ENCODE assay signal across 8 mouse cellular contexts in genomic region chr1:82291930-82292712, GRCm38 (mm10). TPM values are rescaled to one million over a fixed set of nuclear protein-coding genes. Genes with fewer than 3 reads are reported as not detected.
DNase-seq lines count a peak whose midpoint lies in the region; ATAC-seq and TF ChIP-seq lines count a peak whose summit lies in the region.

No protein-coding gene starts in this region.

- TF ChIP-seq POLR2A in lung, adult 2 months (IDR thresholded peaks at IDR 0.05; ENCODE audit: borderline replicate concordance, extremely low read depth, low read depth, low read length) = no peak

- DNase-seq in lung, adult 2 months = no peak
- no peak for DNase-seq in lung, postnatal 25 days (ENCODE audit: low spot score)
- DNase-seq in forebrain, embryonic 11.5 days (ENCODE audit: low spot score) = no peak
- no peak for DNase-seq in left cerebral cortex, adult 11 months (ENCODE audit: low spot score)
- DNase-seq in ovary, postnatal 36 days (ENCODE audit: low spot score) = no peak
- no peak for DNase-seq in lung, postnatal 4 days

- TF ChIP-seq CTCF in lung, adult 2 months (IDR thresholded peaks at IDR 0.05; ENCODE audit: insufficient read depth, low read length) = no peak

- ATAC-seq in forebrain, embryonic 11.5 days (replicated peaks; ENCODE audit: low FRiP score) = peak; percentile 4; the same call in 1 of the 2 replicates
- ATAC-seq in intestine, embryonic 16.5 days = peak; percentile 12
- peak; percentile 6; the same call in 1 of the 2 replicates for ATAC-seq in neural tube, embryonic 13.5 days (ENCODE audit: low read depth)

- H3K9ac ChIP-seq in forebrain, embryonic 11.5 days (ENCODE audit: low read length) = peak overlapping the region; percentile 87
- H3K9ac ChIP-seq in intestine, embryonic 16.5 days (ENCODE audit: low read depth, low read length) = peak overlapping the region; percentile 75
- peak overlapping the region; percentile 83 for H3K9ac ChIP-seq in neural tube, embryonic 13.5 days

- peak overlapping the region; percentile 97 for H3K27ac ChIP-seq in forebrain, embryonic 11.5 days (ENCODE audit: low read depth, low read length)
- peak overlapping the region; percentile 94 for H3K27ac ChIP-seq in intestine, embryonic 16.5 days (ENCODE audit: low read length)
- H3K27ac ChIP-seq in neural tube, embryonic 13.5 days (replicated peaks) = peak overlapping the region; percentile 98

- WGBS in lung, adult 2 months = 2% methylated on average over 23 of the region's 23 CpGs
- WGBS in forebrain, embryonic 11.5 days = 2% methylated on average over 22 of the region's 23 CpGs
- WGBS in intestine, embryonic 16.5 days = under 1% methylated on average over 23 of the region's 23 CpGs
- WGBS in neural tube, embryonic 13.5 days = 1% methylated on average over 23 of the region's 23 CpGs

- H3K4me2 ChIP-seq in forebrain, embryonic 11.5 days (ENCODE audit: low read depth, low read length, severe bottlenecking) = peak overlapping the region; percentile 92
- H3K4me2 ChIP-seq in intestine, embryonic 16.5 days (ENCODE audit: low read depth, low read length) = peak overlapping the region; percentile 93
- H3K4me2 ChIP-seq in neural tube, embryonic 13.5 days = peak overlapping the region; percentile 85

- H3K27me3 ChIP-seq in forebrain, embryonic 11.5 days (ENCODE audit: control insufficient read depth, insufficient read depth, low read length) = no peaks in the 10 kb centered on the region
- peaks cover 3% of the 10 kb centered on the region; the same call in 1 of the 2 replicates for H3K27me3 ChIP-seq in intestine, embryonic 16.5 days (replicated peaks; ENCODE audit: control insufficient read depth, insufficient read depth, low read length)
- H3K27me3 ChIP-seq in neural tube, embryonic 13.5 days = peaks cover 1% of the 10 kb centered on the region; the same call in 1 of the 2 replicates

- peak overlapping the region; percentile 59 for H3K4me3 ChIP-seq in lung, adult 2 months (replicated peaks; ENCODE audit: extremely low read depth, low read depth, low read length)
- H3K4me3 ChIP-seq in forebrain, embryonic 11.5 days (ENCODE audit: low read depth, low read length) = peak overlapping the region; percentile 73
- peak overlapping the region; percentile 59 for H3K4me3 ChIP-seq in intestine, embryonic 16.5 days (ENCODE audit: low read length)
- H3K4me3 ChIP-seq in neural tube, embryonic 13.5 days = peak overlapping the region; percentile 69

- no peaks in the 10 kb centered on the region; the same call in 1 of the 2 replicates for H3K9me3 ChIP-seq in forebrain, embryonic 11.5 days (ENCODE audit: control insufficient read depth, low read length)
- H3K9me3 ChIP-seq in intestine, embryonic 16.5 days (ENCODE audit: control insufficient read depth, low read length) = no peaks in the 10 kb centered on the region
- no peaks in the 10 kb centered on the region for H3K9me3 ChIP-seq in neural tube, embryonic 13.5 days

- H3K36me3 ChIP-seq in forebrain, embryonic 11.5 days (ENCODE audit: control insufficient read depth, insufficient read depth, low read length) = peaks cover 17% of the 10 kb centered on the region
- no peaks in the 10 kb centered on the region for H3K36me3 ChIP-seq in intestine, embryonic 16.5 days (ENCODE audit: control insufficient read depth, insufficient read depth, low read length)
- peaks cover 15% of the 10 kb centered on the region for H3K36me3 ChIP-seq in neural tube, embryonic 13.5 days

- H3K4me1 ChIP-seq in lung, adult 2 months (ENCODE audit: control insufficient read depth, insufficient read depth, low read length) = peaks cover 16% of the 10 kb centered on the region
- H3K4me1 ChIP-seq in forebrain, embryonic 11.5 days (replicated peaks; ENCODE audit: control insufficient read depth, insufficient read depth, low read length) = peaks cover 13% of the 10 kb centered on the region
- H3K4me1 ChIP-seq in intestine, embryonic 16.5 days (ENCODE audit: control insufficient read depth, insufficient read depth, low read length) = peaks cover 27% of the 10 kb centered on the region
- peaks cover 47% of the 10 kb centered on the region for H3K4me1 ChIP-seq in neural tube, embryonic 13.5 days (replicated peaks)

RNA-seq across cellular contexts. Expression of gene Irs1, which starts 0.9 kb away (rescaled TPM):
- polyA plus RNA-seq in lung, adult 2 months (2012; rRNA removed) = 9.6 and 11.1 TPM in 2 replicates
- polyA plus RNA-seq in forebrain, embryonic 11.5 days (2014; fragmentation: Nextera tagmentation; extraction: Ambion mirVana) = 14.2 and 17.5 TPM in 2 replicates
- polyA plus RNA-seq in intestine, embryonic 16.5 days (2015; fragmentation: Nextera tagmentation; extraction: Ambion mirVana) = 2.1 TPM in 2 replicates
- polyA plus RNA-seq in neural tube, embryonic 13.5 days (2015; fragmentation: Nextera tagmentation; extraction: Ambion mirVana) = 7.1 and 8.2 TPM in 2 replicates

RNA-seq across cellular contexts. Expression of gene Rhbdd1, which starts 24.1 kb away (rescaled TPM):
- 13.5 and 16.3 TPM in 2 replicates for polyA plus RNA-seq in lung, adult 2 months (2012; rRNA removed)
- 6.3 and 7.5 TPM in 2 replicates for polyA plus RNA-seq in forebrain, embryonic 11.5 days (2014; fragmentation: Nextera tagmentation; extraction: Ambion mirVana)
- 12.7 and 13.0 TPM in 2 replicates for polyA plus RNA-seq in intestine, embryonic 16.5 days (2015; fragmentation: Nextera tagmentation; extraction: Ambion mirVana)
- polyA plus RNA-seq in neural tube, embryonic 13.5 days (2015; fragmentation: Nextera tagmentation; extraction: Ambion mirVana) = 4.1 and 5.4 TPM in 2 replicates

RNA-seq across cellular contexts. Expression of gene Gm9747, which starts 59.2 kb away (rescaled TPM):
- polyA plus RNA-seq in lung, adult 2 months (2012; rRNA removed) = 0.04 TPM in 1 of 2 replicates, not detected in the other
- 40.2 and 42.7 TPM in 2 replicates for polyA plus RNA-seq in forebrain, embryonic 11.5 days (2014; fragmentation: Nextera tagmentation; extraction: Ambion mirVana)
- polyA plus RNA-seq in intestine, embryonic 16.5 days (2015; fragmentation: Nextera tagmentation; extraction: Ambion mirVana) = 7.2 and 7.8 TPM in 2 replicates
- 22.1 and 26.1 TPM in 2 replicates for polyA plus RNA-seq in neural tube, embryonic 13.5 days (2015; fragmentation: Nextera tagmentation; extraction: Ambion mirVana)
